Mouse (Mus musculus) thymus, postnatal 36 days (tissue): ENCODE results near the gene Slc6a8.

Source experiments
- DNase-seq, 2 experiments: peaks; one replicate each; pipeline ENCODE4 v3.0.0; 2022; ENCODE audit warnings: mixed read lengths in 2 of 2

Slc6a8 gene

DNA sequence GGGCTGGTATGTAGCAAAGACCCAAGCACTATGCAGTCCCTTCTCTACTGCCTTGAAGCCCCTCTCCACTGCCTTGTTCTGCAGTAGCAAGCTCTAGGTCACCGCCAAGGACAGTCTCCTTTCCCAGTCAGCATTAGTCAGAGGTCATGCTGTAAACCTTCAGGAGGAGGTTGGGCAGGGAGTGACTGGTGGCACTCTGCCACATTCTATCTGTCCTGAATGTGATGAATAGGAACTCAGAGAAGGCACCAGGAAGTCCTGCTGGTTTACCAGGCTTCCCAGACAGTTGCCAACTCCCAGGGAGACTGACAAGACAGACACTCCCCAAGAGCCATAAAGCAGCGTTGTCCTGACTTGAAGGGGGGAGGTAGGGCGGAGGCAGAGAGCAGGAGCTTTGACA, 12.7 kb downstream of the Slc6a8 start:
- DNase-seq = no peak

DNA sequence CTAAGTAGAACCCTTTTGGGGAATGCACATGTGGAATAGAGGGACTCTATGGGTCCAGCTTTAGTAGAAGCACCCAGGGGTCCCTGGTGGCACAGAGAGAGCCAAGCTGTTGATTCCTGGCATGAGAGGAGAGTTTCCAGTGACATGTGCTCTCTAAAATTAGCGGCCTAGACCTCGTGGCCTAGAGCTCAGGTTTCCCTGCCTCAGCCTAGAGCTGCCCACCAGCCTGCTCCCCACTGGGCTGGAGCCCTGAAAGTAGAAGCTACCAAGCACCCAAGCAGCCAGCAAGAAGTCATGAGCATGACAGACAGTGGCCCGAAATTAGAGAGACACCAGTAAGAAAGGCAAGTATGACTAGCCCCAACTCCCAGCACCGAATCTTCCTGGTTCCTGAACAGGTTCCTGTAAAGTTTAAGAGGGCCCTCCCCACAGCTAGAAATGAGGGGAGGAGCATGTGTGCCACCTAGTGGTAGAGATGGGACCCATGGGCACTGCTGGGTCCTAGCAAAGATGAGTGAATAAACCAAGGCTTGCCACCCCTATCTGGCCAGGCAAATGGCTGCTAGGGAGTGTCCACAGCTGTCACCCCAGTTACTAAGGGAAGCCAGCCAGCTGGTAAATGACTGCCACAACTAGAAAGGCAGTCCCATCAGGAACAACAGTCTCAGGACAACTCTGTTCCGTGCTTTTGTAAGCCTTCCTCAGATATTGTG, 18.1 kb downstream of the Slc6a8 start:
- peak; percentile 36 to 47 for DNase-seq

DNA sequence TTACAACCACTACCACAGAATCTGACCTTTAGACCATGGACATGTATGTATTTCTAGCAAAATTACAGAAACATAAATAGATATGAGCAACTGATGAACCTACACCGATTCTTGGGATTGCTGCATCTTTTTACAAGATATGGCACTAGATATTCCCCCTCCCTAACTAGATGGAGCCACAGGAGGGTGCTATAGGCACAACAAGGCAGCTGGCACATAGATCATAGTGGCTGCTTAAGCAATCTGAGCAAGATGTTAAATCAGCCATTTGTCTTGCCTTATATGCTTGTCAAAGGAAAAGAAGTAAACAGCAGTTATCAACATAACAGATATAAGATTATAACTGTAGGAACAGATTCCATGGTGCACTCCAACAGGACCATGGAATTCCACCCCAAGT, 27.5 kb downstream of the Slc6a8 start:
- no peak for DNase-seq

DNA sequence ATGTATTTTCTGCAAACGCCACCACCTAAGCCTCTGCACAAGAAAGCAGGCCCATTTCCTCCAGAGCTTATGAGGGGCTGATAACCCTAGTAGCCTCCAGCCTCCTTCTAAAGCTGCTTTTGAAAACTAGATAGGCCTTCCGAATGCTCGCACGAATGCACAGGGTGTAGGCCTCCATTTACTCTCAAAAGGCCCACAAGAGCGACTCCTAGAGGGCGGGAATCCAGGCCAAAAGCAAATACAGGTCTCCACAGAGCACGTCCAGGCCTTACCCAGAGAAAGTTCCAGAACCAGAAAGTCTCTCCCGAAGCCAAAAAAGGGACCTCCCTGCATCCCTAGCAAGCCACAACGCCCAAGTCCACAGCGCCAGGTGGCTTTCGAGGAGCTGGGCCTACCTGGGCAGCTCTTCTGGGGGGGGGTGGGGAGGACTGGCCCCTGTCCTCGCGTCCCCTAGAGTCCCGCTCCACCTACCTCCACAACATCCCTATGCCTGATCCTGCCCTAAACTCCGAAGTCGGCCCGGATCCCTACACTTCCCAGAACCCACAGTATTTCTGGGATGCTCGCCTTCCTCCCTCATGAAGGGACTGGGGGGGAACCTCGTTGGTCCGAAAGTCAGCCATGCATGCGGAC, 42.6 kb downstream of the Slc6a8 start:
- peak; percentile 51 to 60 for DNase-seq

DNA sequence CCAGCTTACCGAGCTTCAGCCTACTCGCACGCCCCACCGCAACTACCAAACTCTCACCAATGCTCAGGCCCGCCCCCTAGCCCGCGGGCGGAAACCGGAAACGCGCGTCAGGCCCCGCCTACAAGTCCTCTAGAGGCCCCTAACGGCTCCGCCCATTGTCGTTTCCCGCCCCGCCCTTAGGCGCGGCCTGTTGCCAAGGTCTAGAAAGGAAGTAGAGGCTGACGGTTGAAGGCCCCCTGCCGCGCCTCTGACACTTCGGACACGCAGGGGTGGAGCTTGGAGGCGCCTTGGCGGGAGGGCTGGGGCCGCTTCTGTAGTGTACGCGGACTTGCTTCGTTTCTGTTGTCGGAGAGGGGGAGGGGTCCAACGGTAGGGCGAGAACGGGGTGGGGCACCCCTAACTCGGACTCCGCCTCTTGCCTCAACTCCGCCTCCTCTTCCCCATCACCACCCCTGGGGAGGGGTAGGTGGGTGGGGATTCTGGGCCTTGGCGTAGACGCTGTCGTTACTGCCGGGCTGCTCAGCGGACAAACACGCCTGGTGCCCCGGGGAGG, 43.2 kb downstream of the Slc6a8 start, which contains the start of the genes Bcap31 and Abcd1:
Bcap31 (minus strand) TSS at position 67 of the 553 bp plus-strand sequence.
Abcd1 (plus strand) TSS at position 489 of the 553 bp plus-strand sequence.
- DNase-seq = peak; percentile 95 to 97

DNA sequence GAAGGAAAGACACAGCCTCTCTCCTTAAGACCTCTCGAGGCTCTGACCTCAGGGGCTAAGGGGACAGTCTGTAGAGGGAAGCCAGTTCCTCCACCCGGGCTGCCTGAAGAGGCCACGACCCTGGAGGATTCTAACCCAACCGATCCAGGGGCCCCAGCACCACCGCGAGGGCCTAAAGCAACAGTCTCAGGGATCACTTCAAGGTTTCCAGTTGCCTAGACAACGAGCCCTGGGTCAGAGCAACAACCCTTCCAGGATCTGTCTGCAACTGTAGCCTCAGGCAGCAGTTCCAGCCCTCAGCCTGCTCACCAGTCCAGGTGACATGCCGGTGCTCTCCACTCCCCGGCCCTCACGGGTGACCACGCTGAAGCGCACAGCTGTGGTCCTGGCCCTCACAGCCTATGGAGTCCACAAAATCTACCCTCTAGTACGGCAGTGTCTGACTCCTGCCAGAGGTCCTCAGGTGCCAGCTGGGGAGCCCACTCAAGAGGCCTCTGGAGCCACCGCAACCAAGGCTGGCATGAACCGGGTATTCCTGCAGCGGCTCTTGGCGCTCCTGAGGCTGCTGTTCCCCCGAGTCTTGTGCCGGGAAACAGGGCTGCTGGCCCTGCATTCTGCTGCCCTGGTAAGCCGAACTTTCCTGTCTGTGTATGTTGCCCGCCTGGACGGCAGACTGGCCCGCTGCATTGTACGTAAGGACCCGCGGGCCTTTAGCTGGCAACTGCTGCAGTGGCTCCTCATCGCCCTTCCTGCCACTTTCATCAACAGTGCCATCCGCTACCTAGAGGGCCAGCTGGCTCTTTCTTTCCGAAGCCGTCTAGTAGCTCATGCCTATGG, 44.0 kb downstream of the Slc6a8 start:
- DNase-seq = peak in 1 of 2 experiments; percentile 27

DNA sequence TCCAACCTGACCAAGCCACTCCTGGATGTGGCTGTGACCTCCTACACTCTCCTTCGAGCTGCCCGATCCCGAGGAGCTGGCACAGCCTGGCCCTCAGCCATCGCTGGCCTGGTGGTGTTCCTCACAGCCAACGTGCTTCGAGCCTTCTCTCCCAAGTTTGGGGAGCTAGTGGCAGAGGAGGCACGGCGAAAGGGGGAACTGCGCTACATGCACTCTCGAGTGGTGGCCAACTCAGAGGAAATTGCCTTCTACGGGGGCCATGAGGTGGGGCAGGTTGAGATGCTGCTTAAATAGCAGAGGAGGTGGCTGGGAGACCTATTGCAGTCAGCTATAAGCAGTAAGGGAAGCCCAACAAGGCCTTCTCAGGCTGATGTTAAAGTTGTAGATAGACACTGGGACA, 44.7 kb downstream of the Slc6a8 start:
- peak; percentile 39 to 54 for DNase-seq

DNA sequence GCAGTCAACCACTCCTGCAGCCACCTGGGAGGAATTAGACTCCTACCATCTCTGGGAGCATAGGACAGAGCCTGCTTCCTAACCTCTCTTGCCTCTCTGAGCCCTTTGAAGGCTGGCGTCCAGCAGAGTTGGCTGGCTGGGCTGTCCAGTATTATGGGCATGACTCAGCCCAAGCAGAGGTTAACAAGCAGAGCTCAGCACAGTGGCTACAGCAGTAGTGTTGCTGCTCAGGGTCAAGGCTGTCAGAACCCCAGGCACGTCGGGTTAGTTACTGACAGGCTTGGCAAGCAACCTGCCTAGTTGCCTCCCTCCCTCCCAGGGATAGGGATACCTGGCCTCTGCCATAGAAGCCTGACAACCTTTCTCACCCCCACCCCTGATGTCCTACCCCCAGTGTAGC, 45.3 kb downstream of the Slc6a8 start:
- DNase-seq = no peak

DNA sequence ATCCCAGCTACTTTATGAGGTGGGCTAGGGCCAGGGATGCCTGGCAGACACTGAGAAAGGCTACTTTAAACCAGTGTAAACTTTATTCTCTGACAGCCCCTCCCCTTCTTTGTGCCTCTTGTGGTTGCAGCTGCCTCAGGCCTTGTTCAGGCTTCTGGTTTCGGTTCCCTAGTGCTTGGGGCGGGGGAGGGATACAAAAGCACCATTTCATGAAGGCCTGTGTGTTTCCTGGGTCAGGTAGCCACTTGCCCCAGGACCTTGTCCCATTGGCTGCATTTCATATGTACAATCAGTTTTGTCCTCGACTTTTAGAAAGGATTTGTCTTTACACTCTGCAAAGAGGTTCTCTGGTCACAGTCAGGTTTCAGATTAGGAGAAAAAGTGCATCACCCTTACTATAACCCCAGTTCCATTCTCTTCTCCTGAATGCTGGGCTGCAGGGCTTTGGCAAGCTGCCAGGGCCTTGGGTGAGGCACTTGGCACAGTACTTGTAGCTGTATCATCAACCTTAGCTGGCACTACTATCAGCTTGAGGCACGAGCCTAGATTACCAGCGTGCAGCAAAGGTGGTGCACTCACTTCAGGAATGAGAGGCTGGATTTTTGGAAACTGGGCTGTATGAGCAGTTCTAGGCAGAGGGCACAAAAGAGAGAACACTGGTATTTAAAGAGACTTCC, 45.9 kb downstream of the Slc6a8 start:
- DNase-seq = peak; percentile 26 to 35

DNA sequence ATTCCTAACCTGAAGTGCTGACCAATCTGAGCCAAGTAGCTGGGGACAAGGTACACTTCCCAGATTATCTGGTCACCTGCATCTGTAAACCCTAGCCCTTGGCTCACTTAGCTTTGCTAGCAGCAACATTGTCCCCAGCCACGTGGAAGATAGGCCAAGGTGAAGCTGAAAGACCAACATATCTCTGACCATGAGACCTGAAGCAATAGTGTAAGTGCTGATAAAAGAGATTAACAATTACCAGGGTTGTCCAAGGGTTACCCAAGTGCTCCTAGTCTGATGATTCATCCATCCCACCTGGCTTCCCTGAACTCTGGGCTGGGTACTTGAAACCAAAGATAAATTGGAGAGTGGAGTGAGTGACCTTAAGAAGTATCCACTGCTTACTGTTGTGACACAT, 58.0 kb downstream of the Slc6a8 start:
- no peak for DNase-seq
